Mouse (Mus musculus) natural killer cell, adult 2 months (primary cell): ENCODE results near the gene Rbfox1.

Experiments used
- DNase-seq, 2 experiments: peaks; one replicate each; pipeline ENCODE4 v3.0.0; 2022; ENCODE audit warnings: low spot score in 2 of 2

Gene Rbfox1

DNA sequence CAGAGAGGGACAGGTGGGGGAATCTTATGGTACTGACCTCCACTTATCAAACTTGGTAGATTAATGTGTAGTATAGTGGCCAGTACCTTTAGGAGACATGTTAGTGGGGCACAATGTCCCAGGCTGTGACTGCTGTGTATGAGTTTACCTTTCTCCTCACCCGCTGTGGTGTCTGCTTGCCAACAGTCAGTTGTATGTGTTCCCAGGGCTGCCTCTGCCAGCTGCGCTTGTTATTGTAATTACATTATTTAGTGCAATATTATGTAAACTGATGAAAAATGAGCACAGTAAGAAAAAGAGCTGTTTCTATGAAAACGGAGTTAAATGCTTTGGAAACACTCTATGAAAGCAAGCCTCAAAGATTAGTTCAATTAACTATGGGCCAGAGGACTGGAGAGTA lies 928.7 kb downstream of the Rbfox1 start:
- no peak for DNase-seq

DNA sequence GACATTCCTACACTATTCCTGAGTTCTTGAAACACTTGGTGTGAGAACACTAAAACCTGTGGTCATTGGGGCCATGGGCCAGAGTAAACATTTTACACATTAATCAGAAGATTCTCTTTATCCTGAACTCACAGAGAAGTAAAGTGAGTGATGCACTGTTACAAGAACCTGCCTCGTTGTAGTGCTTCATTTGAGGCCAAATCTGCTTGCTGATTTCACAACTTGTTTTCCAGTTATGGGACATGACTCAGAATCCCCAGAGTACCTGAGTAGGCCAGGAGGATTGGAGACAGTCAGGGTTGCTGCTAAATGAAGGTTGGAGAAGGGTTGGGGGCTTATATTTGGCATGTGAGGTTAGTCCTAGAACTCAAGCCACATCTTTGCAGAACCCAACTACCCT lies 936.6 kb downstream of the Rbfox1 start:
- no peak for DNase-seq

- no peak for DNase-seq
These were observed 944.9 kb downstream of the Rbfox1 start for GRCm38 (mm10) chr16:6829892-6830524.

DNA sequence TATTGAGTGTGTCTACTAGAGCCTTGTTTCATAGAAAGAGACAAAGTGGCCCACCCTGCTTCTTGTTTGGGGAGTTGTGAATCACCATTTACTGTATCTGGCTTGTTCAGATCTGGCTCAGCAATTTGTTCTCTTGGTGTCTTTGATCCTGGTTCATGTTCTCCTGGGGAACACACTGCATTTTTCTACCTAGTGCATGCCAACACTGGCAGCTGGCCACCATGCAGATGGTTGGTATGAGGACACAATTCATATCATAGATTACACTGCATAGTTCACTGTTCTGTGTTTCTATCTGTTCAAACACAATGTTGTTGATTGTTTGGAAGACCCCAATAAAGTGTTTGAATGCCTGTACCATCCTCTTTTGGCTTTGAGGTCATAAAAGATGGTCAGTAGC lies 948.3 kb downstream of the Rbfox1 start:
- DNase-seq, result no peak

- DNase-seq, result no peak
These were observed 949.9 kb downstream of the Rbfox1 start for GRCm38 (mm10) chr16:6835051-6835450.

DNA sequence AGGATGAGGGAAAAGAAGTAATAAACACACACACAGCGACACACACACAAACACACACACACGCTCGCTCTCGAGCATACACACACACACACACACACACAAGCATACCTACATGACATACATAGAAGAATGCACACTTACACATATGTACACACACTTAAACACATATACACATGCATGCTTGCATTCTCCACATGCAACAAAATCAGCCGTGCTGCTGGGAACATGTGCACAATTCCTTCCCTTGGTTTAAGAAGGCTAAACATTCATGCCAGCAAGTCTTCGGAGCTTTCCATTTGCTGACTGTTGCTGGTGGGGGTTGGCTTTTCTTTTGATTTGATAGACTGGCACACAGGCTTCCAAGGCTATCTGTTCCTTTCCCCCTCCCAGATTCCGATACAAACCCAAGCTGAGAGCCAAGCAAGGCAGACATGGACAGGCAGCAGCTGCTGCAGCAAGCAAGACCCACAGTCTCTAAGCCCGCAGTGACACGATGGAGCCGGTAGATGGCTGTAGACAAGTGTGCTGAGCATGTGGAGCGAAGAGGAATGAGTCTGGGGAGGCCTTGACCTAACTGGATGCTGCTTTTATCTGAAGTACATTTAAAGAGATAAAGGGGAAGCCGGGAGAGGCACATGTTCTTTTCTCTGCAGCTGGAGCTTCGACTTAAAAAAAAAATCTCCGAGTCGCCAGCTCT lies 954.3 kb downstream of the Rbfox1 start:
- DNase-seq, result no peak

- no peak for DNase-seq
These were observed 954.9 kb downstream of the Rbfox1 start for GRCm38 (mm10) chr16:6840007-6840406.

- no peak for DNase-seq
These were observed 955.3 kb downstream of the Rbfox1 start for GRCm38 (mm10) chr16:6840461-6840860.

DNA sequence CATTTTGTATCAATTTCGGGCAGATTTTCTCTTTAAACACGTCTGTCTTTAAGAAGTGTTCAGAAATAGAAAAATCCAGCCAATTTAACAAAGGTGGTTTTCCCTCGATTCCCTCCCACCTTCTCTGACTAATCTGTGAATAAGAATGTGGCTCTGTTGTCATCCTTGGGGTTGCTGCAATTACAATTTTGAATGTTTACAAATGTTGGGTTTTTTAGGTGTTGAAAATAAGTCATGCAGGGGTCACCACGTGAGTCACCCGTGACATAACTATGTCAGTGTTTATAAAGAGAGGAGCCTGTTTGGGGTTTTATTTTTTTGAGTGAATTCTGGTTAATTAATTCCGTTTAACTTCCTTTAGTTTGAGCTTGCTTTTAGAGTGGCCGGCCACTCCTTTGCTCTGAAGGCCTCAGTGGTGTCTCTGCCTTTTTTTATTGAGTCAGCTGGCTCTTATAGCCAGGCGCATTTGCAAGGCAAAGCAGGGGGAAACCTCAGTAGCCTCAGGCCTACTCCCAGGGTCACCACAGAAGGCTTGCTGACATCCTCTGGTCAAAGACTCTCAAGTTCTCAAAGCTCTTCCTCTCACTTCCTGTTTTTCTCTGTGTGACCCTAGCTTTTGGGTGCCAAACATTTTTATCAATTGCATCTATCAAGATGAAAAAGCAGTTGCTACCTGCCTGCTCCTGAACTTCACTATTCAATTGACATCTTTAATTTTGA lies 957.1 kb downstream of the Rbfox1 start:
- DNase-seq, result no peak

- no peak for DNase-seq
These were observed 959.5 kb downstream of the Rbfox1 start for GRCm38 (mm10) chr16:6844659-6845058.

- no peak for DNase-seq
These were observed 966.2 kb downstream of the Rbfox1 start for GRCm38 (mm10) chr16:6851393-6851792.

DNA sequence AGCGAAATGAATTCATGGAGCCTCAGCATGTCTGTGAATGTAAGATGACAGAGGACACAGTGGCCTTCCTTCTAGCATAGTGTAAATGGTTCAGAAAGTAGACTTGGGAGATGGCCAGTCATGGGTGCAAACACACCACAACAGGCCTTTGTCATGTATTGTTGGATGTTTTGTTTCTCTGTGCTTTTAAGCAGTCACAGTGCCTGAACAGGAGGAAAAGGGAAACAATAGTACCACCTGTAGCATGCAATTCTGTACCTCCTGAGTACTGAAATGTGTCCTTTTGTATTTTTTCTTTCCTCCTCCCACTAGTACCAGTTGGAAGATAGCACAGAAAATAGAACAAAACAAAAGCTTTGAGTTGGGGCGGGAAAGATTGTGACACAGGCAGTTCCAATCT lies 968.6 kb downstream of the Rbfox1 start:
- DNase-seq, result no peak

DNA sequence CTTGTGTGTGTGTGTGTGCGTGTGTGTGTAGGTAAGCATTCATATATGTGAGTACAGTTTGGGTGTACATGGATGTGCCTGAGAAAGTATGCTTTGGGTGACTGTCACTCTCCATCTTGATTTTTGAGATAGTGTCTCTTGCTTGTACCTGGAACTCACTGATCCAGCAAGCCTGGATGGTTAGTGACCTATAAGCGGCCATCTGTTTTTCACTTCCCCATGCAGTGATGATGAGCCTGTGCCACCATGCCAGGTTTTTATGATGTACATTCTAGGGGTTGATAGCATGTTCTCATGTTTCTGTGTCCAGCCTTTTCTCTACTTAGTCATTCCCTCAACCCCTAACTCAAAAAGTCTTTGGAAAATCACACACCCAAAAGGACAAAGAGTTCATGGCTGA lies 976.5 kb downstream of the Rbfox1 start:
- no peak for DNase-seq

GRCm38 (mm10) chr16:6882683-6883430 lies 997.7 kb downstream of the Rbfox1 start:
- no peak for DNase-seq

GRCm38 (mm10) chr16:6883798-6884197 lies 998.6 kb downstream of the Rbfox1 start:
- no peak for DNase-seq

DNA sequence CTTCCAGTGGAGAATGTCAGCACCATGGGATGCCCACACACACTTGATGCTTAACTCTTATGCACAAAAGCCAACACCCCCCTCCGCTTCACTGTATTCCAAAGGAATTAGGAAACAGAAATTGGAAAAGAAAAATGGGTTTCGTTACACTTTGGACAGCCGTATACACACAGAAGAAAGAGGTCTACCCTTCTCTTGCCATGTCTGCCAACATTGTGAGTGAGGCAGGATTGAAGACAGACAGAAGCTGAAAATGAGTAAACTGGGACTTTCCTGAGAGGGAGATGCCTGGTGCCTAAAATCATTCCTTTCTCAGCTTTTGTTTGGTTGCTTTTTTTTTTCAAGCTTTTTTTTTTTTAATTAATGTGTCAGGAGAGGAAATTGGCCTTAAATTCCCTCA lies 1000.5 kb downstream of the Rbfox1 start:
- DNase-seq, result no peak

GRCm38 (mm10) chr16:6889221-6889620 lies 1004.1 kb downstream of the Rbfox1 start:
- DNase-seq, result no peak

DNA sequence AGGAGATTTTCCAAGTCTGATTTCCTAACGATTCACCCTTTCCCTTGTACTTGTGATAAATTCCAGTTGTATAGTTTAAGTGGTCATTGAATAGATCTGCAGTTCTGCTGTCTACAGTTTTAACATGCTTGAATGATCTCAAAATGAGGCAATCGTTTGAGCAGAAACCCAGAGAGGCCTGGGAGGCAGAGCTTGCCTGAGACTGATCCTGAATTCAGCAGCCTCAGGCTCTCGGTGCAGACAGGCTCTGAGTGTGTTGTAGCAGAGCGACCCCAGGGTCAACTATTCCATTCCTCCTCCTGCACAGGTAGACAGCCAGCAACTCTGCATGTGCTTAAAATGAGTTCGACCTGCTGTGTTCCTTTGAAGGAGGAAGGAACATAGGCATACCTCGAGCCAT lies 1012.6 kb downstream of the Rbfox1 start:
- DNase-seq, result no peak

GRCm38 (mm10) chr16:6900006-6900405 lies 1014.9 kb downstream of the Rbfox1 start:
- no peak for DNase-seq

DNA sequence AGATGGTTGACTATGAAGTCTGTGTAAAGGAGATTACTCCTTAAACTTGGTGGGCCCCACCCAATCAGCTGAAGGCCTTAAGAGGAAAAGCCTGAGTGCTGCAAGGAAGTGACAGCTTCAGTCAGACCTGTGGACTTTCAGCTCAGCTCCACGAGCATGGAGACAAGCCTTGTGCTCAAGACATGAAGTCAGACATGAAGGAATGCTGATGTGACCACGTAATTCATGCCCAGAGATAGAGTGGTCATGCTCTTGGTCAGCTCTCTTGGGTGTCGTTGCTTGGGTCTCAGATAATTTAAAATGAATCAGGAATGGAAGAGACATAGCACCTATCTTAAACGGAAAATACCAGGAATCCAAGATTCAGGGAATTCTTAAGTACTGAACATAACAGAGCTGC lies 1019.8 kb downstream of the Rbfox1 start:
- no peak for DNase-seq

GRCm38 (mm10) chr16:6906001-6906400 lies 1020.8 kb downstream of the Rbfox1 start:
- no peak for DNase-seq

- no peak for DNase-seq
These were observed 1022.4 kb downstream of the Rbfox1 start for GRCm38 (mm10) chr16:6907550-6907949.
